Mouse (Mus musculus) CD8-positive naive resting alpha-beta T cell, adult 2 months (primary cell): ENCODE data around the gene Gm13271.
"Not testable (repeated sequence)": the region's sequence is repeated elsewhere in the genome, so short reads cannot be mapped to it uniquely, and the experiment has no call there.

Experiments
- DNase-seq, 2 experiments: peaks; one replicate each; pipeline ENCODE4 v3.0.0; 2022; ENCODE audit warnings: low read depth in 2 of 2, low spot score in 2 of 2

Gene Gm13271

DNA sequence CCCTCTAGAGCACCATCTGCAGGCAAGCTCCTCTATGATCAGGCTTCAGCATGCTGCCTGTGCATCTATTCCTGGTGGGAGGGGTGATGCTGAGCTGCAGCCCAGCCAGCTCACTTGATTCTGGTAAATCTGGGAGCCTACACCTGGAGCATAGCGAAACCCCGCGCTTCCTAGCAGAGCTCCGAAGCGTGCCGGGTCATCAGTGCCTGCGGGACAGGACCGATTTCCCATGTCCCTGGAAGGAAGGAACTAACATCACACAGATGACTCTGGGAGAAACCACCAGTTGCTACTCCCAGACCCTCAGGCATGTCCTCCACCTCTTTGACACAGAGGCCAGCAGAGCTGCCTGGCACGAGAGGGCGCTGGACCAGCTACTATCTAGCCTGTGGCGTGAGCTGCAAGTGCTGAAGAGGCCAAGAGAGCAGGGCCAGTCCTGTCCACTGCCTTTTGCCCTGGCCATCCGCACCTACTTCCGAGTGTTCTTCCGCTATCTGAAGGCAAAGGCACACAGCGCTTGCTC, at the start of gene Gm13271:
TSS of gene Gm13271 (plus strand) at position 51 of the 523 bp plus-strand sequence.
- DNase-seq = peak; percentile 73 to 80

DNA sequence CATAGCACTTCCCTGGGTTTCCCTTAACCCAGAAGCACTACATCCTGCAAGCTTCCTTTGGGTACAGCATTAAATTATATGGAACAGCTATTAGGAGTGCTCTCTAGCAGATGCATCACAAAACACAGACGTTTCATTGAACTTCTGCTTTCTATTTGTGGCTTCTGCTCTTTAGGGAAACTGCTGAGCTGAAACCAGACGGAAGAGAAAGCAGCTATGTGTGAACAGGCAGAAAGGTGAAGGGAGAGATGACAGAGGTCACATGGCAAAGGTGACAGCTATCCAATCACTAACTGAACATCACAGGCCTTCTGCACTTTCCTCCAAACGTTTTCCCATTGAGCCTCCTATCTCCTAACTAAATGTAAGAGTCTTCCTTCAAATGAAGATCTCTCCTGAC, 48.7 kb upstream of the Gm13271 start:
- no peak for DNase-seq

DNA sequence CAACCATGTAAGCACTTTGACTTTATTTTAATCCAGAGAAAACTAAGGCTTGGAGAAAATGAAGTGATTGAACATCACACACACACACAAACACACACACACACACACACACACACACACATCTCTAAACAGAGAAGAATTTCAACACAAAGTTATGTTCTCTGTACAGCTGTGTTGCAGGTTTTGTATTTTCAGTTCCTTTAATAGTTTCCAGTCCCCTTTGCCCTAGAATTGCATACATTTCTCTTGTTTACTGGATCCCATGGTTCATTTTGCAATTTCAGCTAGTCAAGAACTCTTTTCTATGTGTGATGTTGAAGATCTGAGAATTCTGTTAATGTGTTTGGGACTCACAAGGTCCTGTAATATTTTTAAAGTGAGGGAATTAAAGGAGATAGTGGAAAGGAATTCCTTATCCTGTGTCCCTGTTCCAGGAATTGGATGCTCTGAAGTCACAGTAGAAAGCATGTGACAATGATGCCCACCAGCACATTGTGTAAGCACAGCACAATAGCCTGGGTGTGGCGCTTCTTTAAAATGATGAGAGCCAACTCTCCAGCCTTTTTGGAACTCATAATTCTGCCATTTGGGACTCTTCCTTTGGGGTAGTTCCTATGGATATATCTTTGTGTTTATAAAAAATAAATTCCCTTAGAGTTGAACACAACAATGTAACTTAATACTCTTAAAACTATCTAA, 47.4 kb upstream of the Gm13271 start:
- DNase-seq = no peak

DNA sequence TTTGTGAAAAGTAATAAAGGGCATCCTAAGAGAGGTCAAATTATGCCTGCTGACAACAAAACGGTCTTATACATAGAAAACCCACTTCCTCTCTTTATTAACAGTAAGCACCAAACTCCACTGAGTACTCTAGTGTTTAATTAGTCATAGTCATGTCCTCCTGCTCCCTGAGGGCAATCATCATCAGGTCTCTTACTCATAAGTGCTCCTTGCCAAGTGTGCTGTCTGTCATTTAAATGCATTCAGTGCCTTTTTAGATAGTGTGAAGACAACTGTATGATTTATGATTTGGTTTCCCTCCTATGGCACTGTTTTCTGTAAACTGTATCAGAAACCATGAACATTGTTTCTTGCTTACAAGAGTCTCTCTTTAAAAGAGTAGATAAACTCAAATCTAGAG, 40.4 kb upstream of the Gm13271 start:
- no peak for DNase-seq

DNA sequence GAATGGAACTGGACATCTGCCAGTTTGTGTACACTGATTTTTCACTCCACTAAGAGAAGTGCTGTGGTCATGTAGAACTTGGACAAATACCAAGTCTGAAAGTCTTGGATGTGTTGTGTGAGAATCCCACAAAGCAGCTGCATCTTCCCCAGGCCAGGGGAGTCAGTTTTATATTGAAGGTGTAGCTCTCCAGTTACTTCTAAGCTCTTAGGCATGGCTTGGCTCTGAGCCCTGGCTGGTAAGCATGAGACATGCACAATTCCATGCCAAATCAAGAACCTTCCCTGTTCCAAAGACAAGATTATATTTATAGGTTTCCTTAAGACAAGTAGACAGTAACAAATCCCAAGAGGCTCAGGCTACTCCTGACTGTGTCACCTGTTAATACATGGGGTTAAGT, 39.6 kb upstream of the Gm13271 start:
- DNase-seq = no peak

DNA sequence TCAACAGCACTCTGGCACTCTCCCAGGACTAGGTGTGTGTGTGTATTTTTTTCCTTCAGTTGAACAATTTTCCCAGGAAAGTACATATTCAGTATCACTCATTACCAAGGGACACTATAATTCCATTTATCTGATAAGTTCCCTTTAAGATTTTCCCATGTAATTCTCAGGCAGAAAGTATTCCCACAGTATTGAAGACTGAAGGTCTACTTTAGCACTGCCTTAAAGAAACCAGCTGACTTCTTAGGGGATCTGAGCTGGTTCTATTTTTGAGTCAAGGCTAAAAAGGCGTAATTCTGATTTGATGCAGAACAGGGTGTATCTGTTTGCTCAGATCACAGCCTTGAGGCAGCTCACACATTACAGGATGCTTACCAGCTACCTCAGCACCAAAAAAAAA, 36.0 kb upstream of the Gm13271 start:
- no peak for DNase-seq

DNA sequence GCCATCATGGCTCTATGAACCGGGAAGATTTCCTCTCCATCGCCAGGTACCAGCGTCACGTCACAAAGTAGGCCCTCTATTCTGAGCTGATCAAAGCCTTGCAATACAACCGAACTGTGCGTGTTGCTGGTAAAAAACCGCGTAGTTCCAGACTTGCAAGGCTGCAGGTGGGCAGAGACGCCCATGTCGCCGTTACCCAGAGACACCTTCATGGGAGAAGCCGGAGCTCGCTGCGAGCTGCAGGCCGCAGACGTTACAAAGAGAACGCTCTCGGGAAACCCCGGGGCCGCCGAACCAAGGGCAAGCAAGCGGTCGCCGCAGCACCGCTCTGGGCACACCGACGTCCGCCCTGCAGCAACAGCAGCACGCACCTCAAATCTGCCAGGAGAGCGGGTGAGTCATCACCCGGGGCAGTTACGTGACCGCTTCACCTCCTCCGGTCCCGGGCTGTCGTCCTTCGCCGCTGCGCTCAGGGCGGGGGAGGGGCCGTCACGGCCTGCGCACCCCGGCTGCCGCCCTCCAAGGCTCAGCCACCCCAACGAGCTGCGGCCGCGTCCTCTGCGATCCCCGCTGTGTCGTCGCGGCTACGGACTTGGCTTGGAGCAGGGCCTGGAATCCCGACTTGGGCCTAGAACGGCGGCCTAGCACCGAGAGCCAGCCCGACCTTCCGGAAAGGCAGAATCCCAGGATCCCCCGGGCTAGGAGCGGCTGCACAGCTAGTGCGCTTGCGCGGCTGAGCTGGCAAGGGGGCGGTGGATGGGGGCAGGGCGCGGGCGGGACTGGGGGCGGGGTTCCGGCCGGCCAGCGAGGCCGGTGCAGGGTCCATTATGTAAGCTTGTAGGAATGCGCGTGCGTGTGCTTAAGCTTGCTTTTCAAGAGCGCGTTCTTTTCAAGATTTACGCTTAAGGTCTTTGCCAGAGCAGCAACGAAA, 32.6 kb upstream of the Gm13271 start, which contains the start of the genes Gm26566 and Klhl9:
TSS of gene Gm26566 (plus strand) at position 15 of the 931 bp plus-strand sequence.
TSS of gene Klhl9 (minus strand) at position 675 of the 931 bp plus-strand sequence.
- DNase-seq = peak; percentile 71 to 78

DNA sequence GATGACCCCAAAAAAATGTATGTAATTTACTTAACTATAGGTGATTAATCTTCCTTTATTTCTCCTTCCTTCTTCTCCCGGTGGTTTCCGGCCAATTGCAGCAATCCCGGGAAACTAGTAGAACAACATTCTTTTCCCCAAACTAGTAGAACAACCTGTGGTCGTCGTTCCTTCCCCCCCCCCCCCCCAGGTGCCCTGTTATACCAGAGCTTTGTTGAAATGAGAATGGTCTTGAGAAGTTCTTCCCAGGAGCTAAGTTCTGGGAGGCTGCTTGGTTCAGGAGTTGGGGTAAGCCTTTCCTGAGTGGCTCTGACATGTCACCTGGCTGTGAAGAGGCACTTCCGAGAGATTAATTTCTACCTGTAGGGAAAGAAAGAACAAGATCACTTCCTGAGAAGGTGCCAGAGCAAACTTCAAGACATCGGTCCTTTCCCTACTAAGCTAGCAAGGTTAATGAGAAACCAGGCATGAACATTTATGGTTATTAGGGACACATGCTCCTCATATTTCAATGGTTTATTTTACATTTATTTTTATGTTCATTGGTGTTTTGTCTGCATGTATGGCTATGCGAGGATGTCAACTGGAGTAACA, 31.1 kb upstream of the Gm13271 start:
- DNase-seq = no peak

DNA sequence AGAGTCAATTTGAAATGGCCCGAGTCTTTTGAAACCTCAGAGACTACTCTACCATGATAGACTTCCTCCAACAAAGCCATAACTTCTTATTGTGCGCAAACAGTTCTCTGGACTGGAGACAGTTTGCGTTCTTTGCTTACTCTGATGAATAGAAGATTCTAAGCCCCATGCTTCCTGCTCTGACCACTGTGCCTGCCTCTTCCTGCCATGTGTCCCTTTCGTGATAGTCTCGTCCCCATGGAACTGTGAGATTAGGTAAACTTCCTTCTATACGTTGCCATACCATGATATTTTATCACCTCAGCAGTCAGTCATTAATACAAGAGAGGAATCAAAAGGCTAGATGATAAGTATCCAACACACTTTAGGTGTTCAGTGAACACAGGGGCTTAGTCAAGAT, 27.9 kb upstream of the Gm13271 start:
- DNase-seq = no peak

DNA sequence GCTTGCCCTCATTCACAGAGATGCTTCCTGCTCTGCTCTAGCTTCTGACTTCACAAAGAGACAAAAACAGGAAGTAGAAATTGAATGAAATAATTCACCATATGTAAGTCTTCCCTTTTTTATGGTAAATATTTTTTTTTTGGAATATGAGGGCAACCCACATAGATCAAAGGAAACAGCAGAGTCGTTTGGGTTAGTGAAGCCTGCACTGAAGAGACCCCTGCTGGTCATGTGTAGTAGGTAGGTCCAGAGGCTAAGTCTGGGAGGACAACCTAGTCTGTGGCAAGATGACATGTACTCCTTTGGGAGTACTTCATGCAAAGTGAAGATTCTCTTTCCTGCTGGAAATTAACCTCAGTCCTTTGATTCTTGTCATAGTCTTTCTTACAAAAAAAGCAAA, 27.3 kb upstream of the Gm13271 start:
- peak in 1 of 2 experiments; percentile 39 for DNase-seq

DNA sequence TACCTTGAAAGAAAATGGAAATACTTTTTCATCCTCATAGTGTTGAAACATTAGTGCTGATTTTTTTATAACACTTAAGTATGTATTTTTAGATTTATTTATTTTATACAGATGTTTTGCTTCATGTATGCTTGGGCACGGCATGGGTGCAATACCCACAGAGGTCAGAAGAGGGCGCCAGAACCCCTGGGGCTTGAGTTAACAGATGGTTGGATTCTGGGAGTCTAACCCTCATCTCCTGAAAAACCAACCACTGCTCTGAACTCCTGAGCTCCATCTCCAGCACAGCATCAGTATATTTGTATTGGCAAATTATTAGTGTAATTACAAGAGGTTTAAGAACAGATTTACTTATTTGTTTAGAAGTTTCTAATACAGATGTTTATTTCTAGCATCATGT, 16.2 kb upstream of the Gm13271 start:
- peak; percentile 78 to 79 for DNase-seq

DNA sequence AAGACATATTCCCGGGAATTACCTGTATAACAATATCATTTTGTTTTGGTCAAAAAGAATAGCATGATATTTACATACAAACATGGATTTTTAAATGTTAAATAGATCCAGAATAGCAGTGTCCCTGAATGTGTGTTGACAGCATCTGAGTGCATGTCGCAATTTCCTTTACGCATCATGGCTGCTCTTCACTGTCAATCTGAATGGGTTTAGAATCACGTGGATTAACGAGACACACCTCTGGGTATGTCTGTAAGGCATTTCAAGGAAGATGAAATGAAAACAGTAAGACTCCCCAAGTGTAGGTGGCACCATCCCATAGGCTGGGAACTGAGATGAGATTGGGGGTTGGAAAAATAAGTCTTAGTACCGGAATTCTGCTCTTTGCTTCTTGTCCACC, 15.6 kb upstream of the Gm13271 start:
- no peak for DNase-seq

DNA sequence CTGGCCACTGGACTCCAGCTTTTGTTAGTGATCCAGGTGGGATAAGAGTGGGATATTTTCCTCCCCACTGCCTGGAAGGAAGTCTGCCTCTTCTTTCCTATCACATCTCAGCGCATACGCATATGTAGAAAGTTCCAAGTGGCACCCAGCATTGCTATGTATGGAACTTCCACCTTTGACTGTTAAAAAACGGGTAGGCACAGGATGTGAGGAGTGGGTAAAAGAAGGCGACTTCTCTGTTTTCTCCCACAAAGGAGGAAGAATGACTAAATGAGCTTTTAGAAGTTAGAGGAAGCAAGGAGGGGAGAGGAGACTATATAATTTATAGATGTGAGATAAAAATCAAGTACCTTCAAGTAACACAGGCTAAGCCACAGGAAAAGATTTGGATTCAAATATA, 13.2 kb upstream of the Gm13271 start:
- no peak for DNase-seq

DNA sequence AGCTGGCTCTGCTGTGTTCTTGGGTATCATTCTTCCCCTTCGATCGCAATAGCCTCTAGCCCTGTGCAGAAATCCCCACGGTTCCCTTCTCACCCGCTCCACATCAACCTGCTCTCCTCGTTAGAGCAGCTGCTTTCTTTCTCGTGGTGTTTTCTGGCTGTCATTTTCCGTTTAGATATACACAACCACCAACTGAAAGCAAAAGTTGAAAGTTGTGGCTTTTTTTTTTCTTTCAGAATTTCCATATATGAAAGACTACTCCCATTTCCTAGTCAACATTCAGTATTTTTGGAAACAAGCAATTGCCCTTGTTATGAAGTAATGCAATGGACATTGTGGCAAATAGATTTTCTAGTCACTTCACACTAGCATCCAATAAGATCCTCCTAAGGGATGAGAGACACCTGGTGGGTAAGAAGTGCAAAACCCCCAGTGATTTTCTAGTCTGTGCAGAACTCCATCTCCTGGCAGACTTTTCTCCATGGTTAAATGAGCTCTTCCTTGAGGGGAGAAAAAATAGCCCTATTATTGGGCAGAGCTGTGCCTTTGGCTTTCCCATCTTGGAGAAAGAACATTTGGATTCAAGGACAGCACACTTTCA, 11.8 kb upstream of the Gm13271 start:
- no peak for DNase-seq

DNA sequence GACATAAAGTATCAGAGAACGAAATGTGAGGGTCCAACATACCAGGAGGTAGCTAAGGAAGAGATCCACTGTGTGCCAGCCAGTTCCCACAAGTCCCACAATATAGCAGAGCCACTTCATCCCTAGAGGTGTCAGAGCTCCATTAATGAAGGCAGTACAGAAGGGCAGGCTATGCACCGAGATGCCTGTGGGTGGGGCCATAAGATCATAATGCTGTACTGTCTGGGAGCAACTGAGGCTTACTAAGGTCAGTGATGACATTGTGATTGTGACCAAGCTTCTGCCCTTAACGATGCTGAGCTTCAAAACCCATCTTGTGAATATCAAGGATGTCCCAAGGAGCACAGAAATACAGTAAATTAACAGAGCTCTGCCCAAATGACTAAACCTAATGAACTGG, 10.5 kb upstream of the Gm13271 start:
- DNase-seq = no peak

DNA sequence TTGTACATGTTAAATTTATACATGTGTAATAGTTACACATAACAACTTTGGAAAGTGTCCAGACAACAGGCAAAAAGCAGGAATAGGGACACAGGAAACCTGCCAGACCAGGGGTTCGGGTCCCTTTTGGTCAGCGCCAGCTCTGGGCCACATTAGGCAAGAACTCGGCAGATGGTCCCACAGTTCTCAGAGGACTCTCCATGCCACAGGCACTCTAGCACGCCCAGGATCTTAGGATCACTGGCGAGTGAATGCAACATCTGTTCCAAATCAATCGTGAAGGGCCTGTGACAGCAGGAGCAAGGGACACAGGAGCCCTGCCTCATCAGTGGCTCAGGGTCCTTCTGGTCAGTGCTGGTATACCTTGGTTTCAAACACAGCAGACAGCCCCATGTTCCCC, 4.7 kb upstream of the Gm13271 start:
- DNase-seq = no peak

DNA sequence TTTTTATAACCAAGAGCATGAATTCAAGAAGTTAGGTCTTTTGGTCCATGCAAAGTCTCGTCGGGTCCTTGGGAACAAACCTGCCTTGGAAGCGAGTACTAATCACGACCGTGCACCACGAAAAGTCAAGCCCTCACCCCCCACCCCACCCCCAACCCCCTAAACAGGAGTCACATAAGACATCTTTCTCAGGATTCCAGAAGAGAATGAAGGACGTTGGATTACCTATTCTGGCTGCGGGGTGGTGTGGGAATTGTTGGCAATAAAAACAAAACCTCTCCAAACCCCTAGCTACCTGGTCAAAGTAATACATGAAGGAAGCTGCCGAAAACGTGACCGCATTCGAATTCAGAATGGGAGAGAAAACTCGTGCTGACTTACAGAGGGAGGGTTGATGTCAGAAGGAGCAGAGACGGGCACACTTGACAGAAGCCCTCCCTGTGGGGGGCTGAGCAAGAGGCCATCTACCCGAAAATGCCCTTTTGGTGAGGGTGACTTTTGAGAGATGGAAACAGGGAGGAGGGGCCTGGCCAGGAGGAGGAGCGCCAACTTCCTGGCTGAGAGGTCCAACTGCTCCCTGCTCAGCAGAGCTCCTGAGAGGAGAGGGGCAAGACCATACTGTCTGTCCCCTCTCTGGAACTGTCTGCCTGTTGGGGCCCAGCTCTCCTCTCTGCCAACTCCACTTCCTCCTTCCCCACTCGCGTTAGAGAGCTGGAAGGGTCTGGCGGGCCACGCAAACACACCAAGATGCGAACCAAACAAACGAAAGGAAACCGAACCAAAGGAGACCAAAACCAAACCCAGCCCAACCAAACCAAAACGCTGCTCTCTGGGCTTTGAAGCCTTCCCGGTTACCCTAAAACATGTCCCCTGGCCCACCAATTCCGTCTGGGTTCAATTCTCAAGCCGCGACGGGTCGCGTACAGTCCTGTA, 2.2 kb downstream of the Gm13271 start:
- peak in 1 of 2 experiments; percentile 38 for DNase-seq

DNA sequence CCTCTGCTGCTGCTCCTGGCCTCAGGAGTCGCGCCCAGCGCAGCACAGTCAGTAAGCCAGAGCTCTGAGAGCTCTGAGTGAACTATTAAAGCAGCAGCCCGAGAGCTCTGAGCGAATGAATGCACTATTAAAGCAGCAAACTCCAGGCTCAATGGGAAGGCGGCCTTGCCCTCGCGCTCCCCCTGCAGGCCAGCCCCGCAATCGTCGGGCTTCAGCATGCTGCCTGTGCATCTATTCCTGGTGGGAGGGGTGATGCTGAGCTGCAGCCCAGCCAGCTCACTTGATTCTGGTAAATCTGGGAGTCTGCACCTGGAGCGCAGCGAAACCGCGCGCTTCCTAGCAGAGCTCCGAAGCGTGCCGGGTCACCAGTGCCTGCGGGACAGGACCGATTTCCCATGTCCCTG, 3.0 kb downstream of the Gm13271 start:
- peak; percentile 91 to 94 for DNase-seq

DNA sequence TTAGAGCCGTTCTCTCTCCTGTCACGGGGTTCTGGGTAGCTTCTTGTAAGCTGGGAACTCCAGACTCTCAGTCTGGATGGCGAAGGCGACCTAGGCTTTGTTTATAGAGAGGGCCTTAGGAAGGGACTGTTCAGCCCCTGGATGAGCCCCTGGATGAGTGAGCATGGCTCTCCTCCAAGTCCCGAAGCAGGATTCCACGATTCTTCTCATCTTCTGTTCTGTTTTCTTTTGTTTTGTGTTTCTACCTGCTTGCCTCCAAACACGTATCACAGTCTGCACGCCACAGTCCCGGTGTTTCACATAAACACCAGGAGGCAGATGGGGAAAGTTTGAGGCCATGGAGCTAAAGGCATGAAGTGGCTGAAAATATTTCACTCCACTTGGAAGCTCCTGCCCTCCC, 4.1 kb downstream of the Gm13271 start:
- DNase-seq = not testable (repeated sequence)
